Mouse (Mus musculus): ENCODE results near the gene Gpat2.

- no peak for TF ChIP-seq POLR2A (IDR thresholded peaks at IDR 0.05; ENCODE audit: control insufficient read depth, extremely low read depth, insufficient read depth, low read length, poor library complexity)
- no peak for TF ChIP-seq CTCF (IDR thresholded peaks at IDR 0.05; ENCODE audit: borderline replicate concordance, control insufficient read depth, extremely low read depth, insufficient read depth, low read length, poor library complexity)
Observed at GRCm38 (mm10) chr2:127376423-127377051, 48.5 kb upstream of the Gpat2 start.

Data from thymus, adult 2 months (tissue).